Mouse (Mus musculus): ENCODE measurements around the gene Tmbim6. TPM values are rescaled to one million over a fixed set of nuclear protein-coding genes. Genes with fewer than 3 reads are reported as not detected.

Tmbim6 gene
- polyA plus RNA-seq, 1 experiment from 2014 or later, result 359 TPM

DNA sequence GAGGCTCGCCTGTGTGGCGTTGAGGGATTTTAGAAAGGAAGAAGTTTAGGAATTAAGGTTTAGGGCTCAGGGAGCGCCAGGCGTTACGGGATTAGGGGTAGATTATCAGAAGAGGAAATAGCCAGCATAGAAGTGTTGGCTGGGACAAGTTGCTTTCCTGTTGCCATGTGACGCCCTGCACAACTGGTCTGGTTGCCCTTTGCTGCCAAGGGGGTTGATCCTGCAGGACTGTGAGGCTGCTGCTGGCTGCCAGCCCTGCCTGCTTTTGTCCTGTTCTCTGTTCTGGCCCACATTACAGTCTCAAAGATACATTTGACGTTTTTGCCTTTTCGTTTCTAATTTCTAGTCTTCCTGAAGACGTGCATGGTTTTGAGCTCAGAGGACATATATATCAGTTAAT lies 12.5 kb downstream of the Tmbim6 start:
- peaks cover 13% of the 10 kb centered on the region for H3K4me1 ChIP-seq (ENCODE audit: control insufficient read depth, low read depth, low read length)
- H3K4me3 ChIP-seq (ENCODE audit: low read depth, low read length), result no peak overlapping the region
- no peak overlapping the region for H3K27ac ChIP-seq (ENCODE audit: low read length)
- ATAC-seq (ENCODE audit: low read depth), result no peak
- H3K27me3 ChIP-seq (ENCODE audit: control insufficient read depth, insufficient read depth, low read depth, low read length), result no peaks in the 10 kb centered on the region
- H3K4me2 ChIP-seq (ENCODE audit: low read depth, low read length), result no peak overlapping the region
- no peaks in the 10 kb centered on the region for H3K9me3 ChIP-seq (replicated peaks; ENCODE audit: control insufficient read depth, low read length)
- peaks cover 65% of the 10 kb centered on the region for H3K36me3 ChIP-seq (ENCODE audit: control insufficient read depth, insufficient read depth)
- H3K9ac ChIP-seq (ENCODE audit: low read depth, low read length), result no peak overlapping the region
- WGBS (ENCODE audit: insufficient replicate concordance), result 89% methylated on average over 9 of the region's 9 CpGs

GRCm38 (mm10) chr15:99406986-99407570 lies 14.4 kb downstream of the Tmbim6 start:
- Histone ChIP-seq H3K9ac (ENCODE audit: low read depth, low read length) (no peak overlapping the region), H3K4me3 (ENCODE audit: low read depth, low read length) (no peak overlapping the region), H3K27me3 (ENCODE audit: control insufficient read depth, insufficient read depth, low read depth, low read length) (no peaks in the 10 kb centered on the region), H3K36me3 (ENCODE audit: control insufficient read depth, insufficient read depth) (peaks cover 61% of the 10 kb centered on the region), H3K27ac (ENCODE audit: low read length) (no peak overlapping the region), H3K9me3 (replicated peaks; ENCODE audit: control insufficient read depth, low read length) (no peaks in the 10 kb centered on the region), H3K4me2 (ENCODE audit: low read depth, low read length) (no peak overlapping the region), H3K4me1 (ENCODE audit: control insufficient read depth, low read depth, low read length) (peaks cover 5% of the 10 kb centered on the region)
- 87% methylated on average over 15 of the region's 15 CpGs for WGBS (ENCODE audit: insufficient replicate concordance)
- no peak for ATAC-seq (ENCODE audit: low read depth)

- WGBS (ENCODE audit: insufficient replicate concordance), result 88% methylated on average over 9 of the region's 9 CpGs
- H3K4me1 ChIP-seq (ENCODE audit: control insufficient read depth, low read depth, low read length), result no peaks in the 10 kb centered on the region
- peaks cover 55% of the 10 kb centered on the region for H3K36me3 ChIP-seq (ENCODE audit: control insufficient read depth, insufficient read depth)
- H3K4me2 ChIP-seq (ENCODE audit: low read depth, low read length), result no peak overlapping the region
- no peak overlapping the region for H3K4me3 ChIP-seq (ENCODE audit: low read depth, low read length)
- H3K27ac ChIP-seq (ENCODE audit: low read length), result no peak overlapping the region
- no peaks in the 10 kb centered on the region for H3K27me3 ChIP-seq (ENCODE audit: control insufficient read depth, insufficient read depth, low read depth, low read length)
- no peaks in the 10 kb centered on the region for H3K9me3 ChIP-seq (replicated peaks; ENCODE audit: control insufficient read depth, low read length)
- H3K9ac ChIP-seq (ENCODE audit: low read depth, low read length), result no peak overlapping the region
- ATAC-seq (ENCODE audit: low read depth), result no peak
These were observed 16.2 kb downstream of the Tmbim6 start for GRCm38 (mm10) chr15:99408845-99409244.

GRCm38 (mm10) chr15:99411747-99412146 lies 19.1 kb downstream of the Tmbim6 start:
- H3K27ac ChIP-seq (ENCODE audit: low read length), result no peak overlapping the region
- no peak for ATAC-seq (ENCODE audit: low read depth)
- no peaks in the 10 kb centered on the region for H3K27me3 ChIP-seq (ENCODE audit: control insufficient read depth, insufficient read depth, low read depth, low read length)
- H3K4me1 ChIP-seq (ENCODE audit: control insufficient read depth, low read depth, low read length), result peaks cover 6% of the 10 kb centered on the region
- no peak overlapping the region for H3K9ac ChIP-seq (ENCODE audit: low read depth, low read length)
- no peak overlapping the region for H3K4me2 ChIP-seq (ENCODE audit: low read depth, low read length)
- peaks cover 27% of the 10 kb centered on the region for H3K36me3 ChIP-seq (ENCODE audit: control insufficient read depth, insufficient read depth)
- H3K4me3 ChIP-seq (ENCODE audit: low read depth, low read length), result no peak overlapping the region
- 55% methylated on average over 14 of the region's 14 CpGs for WGBS (ENCODE audit: insufficient replicate concordance)
- H3K9me3 ChIP-seq (replicated peaks; ENCODE audit: control insufficient read depth, low read length), result no peaks in the 10 kb centered on the region

DNA sequence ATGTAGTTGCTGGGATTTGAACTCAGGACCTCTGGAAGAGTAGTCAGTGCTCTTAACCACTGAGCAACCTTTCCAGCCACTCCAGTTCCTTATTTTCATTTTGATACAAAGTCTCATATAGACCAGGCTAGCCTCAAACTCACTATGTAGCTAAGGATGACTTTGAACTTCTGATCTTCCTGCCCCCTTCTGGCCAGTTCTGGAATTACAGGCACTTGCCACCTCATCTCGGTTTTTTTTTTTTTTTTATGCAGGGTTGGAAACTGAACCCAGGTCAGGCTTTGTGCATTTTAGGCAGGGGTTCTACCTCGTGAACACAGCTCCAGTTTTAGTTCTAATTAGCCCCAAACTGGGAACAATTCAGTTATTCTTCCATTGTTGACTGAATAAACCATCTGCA lies 23.1 kb downstream of the Tmbim6 start:
- Histone ChIP-seq H3K4me1 (ENCODE audit: control insufficient read depth, low read depth, low read length) (peaks cover 13% of the 10 kb centered on the region), H3K4me2 (ENCODE audit: low read depth, low read length) (peak overlapping the region; percentile 28), H3K4me3 (ENCODE audit: low read depth, low read length) (no peak overlapping the region), H3K27ac (ENCODE audit: low read length) (no peak overlapping the region), H3K9me3 (replicated peaks; ENCODE audit: control insufficient read depth, low read length) (no peaks in the 10 kb centered on the region), H3K27me3 (ENCODE audit: control insufficient read depth, insufficient read depth, low read depth, low read length) (no peaks in the 10 kb centered on the region), H3K36me3 (ENCODE audit: control insufficient read depth, insufficient read depth) (no peaks in the 10 kb centered on the region), H3K9ac (ENCODE audit: low read depth, low read length) (no peak overlapping the region)
- no peak for ATAC-seq (ENCODE audit: low read depth)
- 10% methylated on average over 2 of the region's 2 CpGs for WGBS (ENCODE audit: insufficient replicate concordance)

DNA sequence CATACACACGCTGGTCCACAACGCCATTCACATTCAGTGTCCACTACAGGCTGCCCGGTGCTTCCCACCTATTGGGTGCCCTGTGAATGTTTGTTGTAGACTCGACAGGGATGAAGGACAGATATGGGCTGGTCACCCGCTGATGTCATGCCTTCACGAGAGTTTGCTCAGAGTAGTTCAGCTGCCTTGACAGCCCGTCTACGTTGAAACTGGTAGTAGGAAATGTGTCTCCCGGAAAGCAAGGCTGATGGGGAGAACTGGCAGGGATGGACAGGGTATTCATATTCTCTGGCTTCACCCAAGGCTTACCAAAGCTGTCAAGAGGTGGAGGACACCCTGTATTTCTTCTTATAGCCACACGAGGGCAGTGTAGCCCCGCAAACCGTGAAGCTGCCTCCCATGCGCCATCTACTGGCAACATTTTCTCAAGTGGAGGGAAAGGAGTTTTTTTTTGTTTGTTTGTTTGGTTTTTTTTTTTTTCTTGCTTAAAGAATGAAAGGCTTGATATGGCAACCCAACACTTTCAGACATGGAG lies 23.7 kb downstream of the Tmbim6 start:
- 12% methylated on average over 13 of the region's 13 CpGs for WGBS (ENCODE audit: insufficient replicate concordance)

DNA sequence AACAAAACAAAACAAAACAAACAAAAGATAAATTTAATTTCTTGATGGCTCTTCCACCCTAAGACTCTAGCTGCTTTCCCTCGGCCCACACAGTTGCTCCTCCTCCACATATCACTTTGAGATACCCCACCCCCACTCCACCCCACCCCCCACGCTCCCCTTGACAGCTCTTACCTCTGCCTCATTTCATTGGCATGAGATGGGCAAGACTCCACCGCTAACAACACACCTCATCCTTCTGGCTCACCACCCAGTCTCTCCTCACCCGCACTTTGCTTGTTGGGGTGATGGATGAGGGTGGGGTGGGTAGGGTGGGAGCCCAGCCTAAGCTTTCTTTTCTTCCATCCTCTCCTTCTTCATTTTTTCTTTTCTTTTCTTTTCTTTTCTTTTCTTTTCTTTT lies 24.3 kb downstream of the Tmbim6 start:
- Histone ChIP-seq H3K4me2 (ENCODE audit: low read depth, low read length) (peak overlapping the region; percentile 5; the same call in 1 of the 2 replicates), H3K9ac (ENCODE audit: low read depth, low read length) (no peak overlapping the region), H3K36me3 (ENCODE audit: control insufficient read depth, insufficient read depth) (no peaks in the 10 kb centered on the region), H3K27me3 (ENCODE audit: control insufficient read depth, insufficient read depth, low read depth, low read length) (no peaks in the 10 kb centered on the region), H3K4me1 (ENCODE audit: control insufficient read depth, low read depth, low read length) (peaks cover 15% of the 10 kb centered on the region), H3K9me3 (replicated peaks; ENCODE audit: control insufficient read depth, low read length) (no peaks in the 10 kb centered on the region), H3K4me3 (ENCODE audit: low read depth, low read length) (no peak overlapping the region), H3K27ac (ENCODE audit: low read length) (no peak overlapping the region)
- no peak for ATAC-seq (ENCODE audit: low read depth)
- 24% methylated on average over 4 of the region's 4 CpGs for WGBS (ENCODE audit: insufficient replicate concordance)

More for the DNA sequence above, 23.7 kb downstream of the Tmbim6 start:
- Histone ChIP-seq H3K36me3 (ENCODE audit: control insufficient read depth, insufficient read depth) (no peaks in the 10 kb centered on the region), H3K27me3 (ENCODE audit: control insufficient read depth, insufficient read depth, low read depth, low read length) (no peaks in the 10 kb centered on the region), H3K4me3 (ENCODE audit: low read depth, low read length) (no peak overlapping the region), H3K27ac (ENCODE audit: low read length) (no peak overlapping the region), H3K4me2 (ENCODE audit: low read depth, low read length) (peak overlapping the region; percentile 28), H3K9ac (ENCODE audit: low read depth, low read length) (no peak overlapping the region), H3K9me3 (replicated peaks; ENCODE audit: control insufficient read depth, low read length) (no peaks in the 10 kb centered on the region), H3K4me1 (ENCODE audit: control insufficient read depth, low read depth, low read length) (peaks cover 15% of the 10 kb centered on the region)
- peak; percentile 22; the same call in 1 of the 2 replicates for ATAC-seq (ENCODE audit: low read depth)

DNA sequence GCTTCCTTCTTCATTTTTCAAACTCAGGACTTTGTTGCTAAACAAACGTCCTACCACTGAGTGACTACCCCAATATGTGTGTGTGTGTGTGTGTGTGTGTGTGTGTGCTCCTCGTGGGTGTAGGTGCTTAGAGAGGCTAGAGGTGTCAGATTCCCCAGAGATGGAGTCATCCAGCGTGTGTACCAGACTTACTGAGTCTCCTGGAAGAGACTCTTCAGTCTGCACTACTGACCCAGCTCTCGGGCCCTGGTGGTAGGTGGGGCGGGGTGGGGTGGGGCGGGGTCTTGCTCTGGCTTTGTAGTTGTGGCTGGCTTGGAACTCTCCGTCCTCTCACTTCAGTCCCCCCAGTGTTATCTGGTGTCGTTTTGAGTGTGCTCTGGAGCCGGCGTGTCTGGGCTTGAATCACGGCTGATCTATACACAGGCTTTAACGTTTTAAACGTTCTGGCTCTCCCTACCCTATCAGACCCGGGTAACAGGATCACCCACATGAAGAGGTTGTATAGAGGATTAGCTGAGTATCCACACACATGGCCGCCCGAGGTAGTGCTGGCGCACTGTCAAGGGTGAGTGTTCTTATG lies 25.1 kb downstream of the Tmbim6 start:
- no peaks in the 10 kb centered on the region for H3K9me3 ChIP-seq (replicated peaks; ENCODE audit: control insufficient read depth, low read length)
- no peak overlapping the region for H3K4me2 ChIP-seq (ENCODE audit: low read depth, low read length)
- H3K4me3 ChIP-seq (ENCODE audit: low read depth, low read length), result no peak overlapping the region
- H3K9ac ChIP-seq (ENCODE audit: low read depth, low read length), result no peak overlapping the region
- no peak for ATAC-seq (ENCODE audit: low read depth)
- H3K4me1 ChIP-seq (ENCODE audit: control insufficient read depth, low read depth, low read length), result peaks cover 15% of the 10 kb centered on the region
- H3K27ac ChIP-seq (ENCODE audit: low read length), result no peak overlapping the region
- H3K27me3 ChIP-seq (ENCODE audit: control insufficient read depth, insufficient read depth, low read depth, low read length), result no peaks in the 10 kb centered on the region
- no peaks in the 10 kb centered on the region for H3K36me3 ChIP-seq (ENCODE audit: control insufficient read depth, insufficient read depth)
- 26% methylated on average over 17 of the region's 17 CpGs for whole genome bisulfite sequencing (ENCODE audit: insufficient replicate concordance)

DNA sequence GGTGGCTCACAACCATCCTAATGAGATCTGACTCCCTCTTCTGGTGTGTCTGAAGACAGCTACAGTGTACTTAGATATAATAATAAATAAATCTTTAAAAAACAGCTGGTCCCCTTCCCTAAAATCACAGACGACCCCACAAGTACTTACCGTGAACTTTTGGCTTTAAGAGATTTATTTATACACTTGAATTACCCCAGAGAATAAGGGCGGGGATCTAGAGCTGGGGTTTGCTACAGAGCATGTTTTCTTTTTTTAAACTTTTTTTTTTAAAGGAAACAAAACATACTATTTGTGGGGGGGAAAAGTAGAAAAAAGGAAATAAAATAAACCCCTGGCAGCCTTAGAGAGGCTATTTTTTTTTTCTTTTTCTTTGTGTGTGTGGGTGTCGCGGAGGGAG lies 27.4 kb downstream of the Tmbim6 start:
- WGBS (ENCODE audit: insufficient replicate concordance), result 34% methylated on average over 5 of the region's 5 CpGs
- Histone ChIP-seq H3K27ac (ENCODE audit: low read length) (no peak overlapping the region), H3K9ac (ENCODE audit: low read depth, low read length) (no peak overlapping the region), H3K4me2 (ENCODE audit: low read depth, low read length) (no peak overlapping the region), H3K4me3 (ENCODE audit: low read depth, low read length) (no peak overlapping the region), H3K27me3 (ENCODE audit: control insufficient read depth, insufficient read depth, low read depth, low read length) (no peaks in the 10 kb centered on the region), H3K36me3 (ENCODE audit: control insufficient read depth, insufficient read depth) (no peaks in the 10 kb centered on the region), H3K9me3 (replicated peaks; ENCODE audit: control insufficient read depth, low read length) (no peaks in the 10 kb centered on the region), H3K4me1 (ENCODE audit: control insufficient read depth, low read depth, low read length) (peaks cover 15% of the 10 kb centered on the region)
- ATAC-seq (ENCODE audit: low read depth), result no peak
